Mouse (Mus musculus) macrophage (primary cell): ENCODE results near the gene Six2. TPM values are rescaled to one million over a fixed set of nuclear protein-coding genes. Genes with fewer than 3 reads are reported as not detected.

Source experiments
- H3K27ac ChIP-seq: fragments of 350-480 bp; formaldehyde crosslinking; 2 replicates; pipeline ENCODE4 v1.9.0; 2021
- H3K36me3 ChIP-seq: fragments of 350-480 bp; formaldehyde crosslinking; 2 replicates; pipeline ENCODE4 v1.9.0; 2021; ENCODE audit errors: inconsistent target
- H3K4me3 ChIP-seq: fragments of 350-480 bp; formaldehyde crosslinking; 2 replicates; pipeline ENCODE4 v1.9.0; 2021; ENCODE audit errors: inconsistent target
- H3K79me2 ChIP-seq: fragments of 350-480 bp; formaldehyde crosslinking; 2 replicates; pipeline ENCODE4 v1.9.0; 2021; ENCODE audit errors: inconsistent target
- WGBS: methylation state at CpG from one replicate; pipeline ENCODE4 v1.1.7; 2026; ENCODE audit warnings: inconsistent platforms; ENCODE audit not compliant: missing documents; 5-methylcytosine and 5-hydroxymethylcytosine counted together
- polyA plus RNA-seq: library from polyadenylated mRNA; stranded (reverse); fragments of 250-400 nt; gene quantifications from 3 replicates; pipeline ENCODE4 v1.2.4, GENCODE M21; 2018; ENCODE audit warnings: inconsistent platforms

Six2 gene
- polyA plus RNA-seq, 1 experiment from 2014 or later: not detected

DNA sequence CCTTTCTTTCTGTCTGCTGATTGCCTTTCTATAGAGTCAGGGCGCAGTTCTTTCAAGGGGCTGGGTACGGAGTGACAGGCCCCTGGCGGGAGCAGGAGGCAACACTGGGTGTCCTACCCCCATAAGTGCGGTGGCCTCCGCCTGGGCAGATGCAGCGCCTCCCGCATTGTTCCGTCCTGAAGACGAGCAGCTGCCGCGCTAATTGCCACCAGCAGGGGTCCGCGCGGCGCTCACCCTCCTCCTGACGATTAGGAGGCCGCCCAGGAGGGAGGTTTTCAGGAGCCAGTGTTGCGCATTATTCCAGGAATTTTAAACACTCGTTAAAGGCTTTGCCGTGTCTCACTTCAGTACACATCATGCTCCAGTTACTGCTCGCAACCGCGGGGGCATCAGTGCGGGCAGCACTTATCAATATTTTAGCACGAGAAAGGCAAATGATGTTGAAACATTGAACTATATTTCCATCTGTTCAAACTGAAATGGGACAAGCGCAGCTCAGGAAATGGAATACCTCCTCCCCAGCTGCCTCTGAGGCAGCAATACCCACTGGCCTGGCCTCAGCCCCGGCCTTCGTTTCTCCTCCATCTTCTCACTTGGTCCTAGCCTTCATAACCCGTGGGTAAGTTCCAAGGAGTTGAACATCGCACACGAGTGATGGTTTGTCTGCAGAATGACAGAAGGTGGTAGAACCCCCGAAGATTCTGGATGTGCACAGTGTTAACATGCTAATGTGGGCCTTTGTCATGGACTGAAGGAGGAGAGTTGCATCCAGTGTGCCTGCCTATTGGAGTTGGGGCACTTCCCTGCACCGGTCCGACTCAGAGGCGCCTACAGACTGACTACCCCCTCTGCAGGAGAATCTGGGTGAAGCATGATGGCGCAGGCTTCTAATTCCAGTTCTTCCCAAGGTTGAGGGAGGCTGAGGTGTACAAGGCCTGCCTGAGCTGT, 42.1 kb downstream of the Six2 start:
- H3K36me3 ChIP-seq: no peaks in the 10 kb centered on the region
- no peaks in the 10 kb centered on the region for H3K79me2 ChIP-seq
- 9% methylated on average over 35 of the region's 36 CpGs for WGBS
- H3K4me3 ChIP-seq: no peak overlapping the region
- no peak overlapping the region for H3K27ac ChIP-seq

DNA sequence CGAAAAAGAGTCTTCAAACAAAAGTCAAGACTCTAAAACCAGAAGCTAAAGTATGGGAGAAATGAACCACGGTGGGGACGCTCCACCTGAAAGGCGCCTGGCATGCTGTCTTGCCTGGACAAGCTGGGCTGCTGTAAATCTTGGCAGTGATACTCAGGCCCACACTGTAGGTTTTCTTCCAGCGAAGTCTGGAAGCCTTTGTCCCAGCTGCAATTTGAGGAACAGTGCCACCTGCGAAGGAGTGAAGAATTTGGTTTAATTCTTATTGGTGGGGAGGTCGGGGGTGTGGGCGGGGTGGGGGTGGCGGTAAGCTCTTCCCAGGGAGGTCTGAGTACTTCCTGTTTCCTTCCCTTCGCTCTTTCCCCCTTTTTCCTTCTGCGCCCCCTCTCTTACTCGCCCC, 42.8 kb downstream of the Six2 start:
- WGBS: 25% methylated on average over 8 of the region's 12 CpGs
- Histone ChIP-seq H3K36me3 (no peaks in the 10 kb centered on the region), H3K27ac (no peak overlapping the region), H3K79me2 (no peaks in the 10 kb centered on the region), H3K4me3 (no peak overlapping the region)

DNA sequence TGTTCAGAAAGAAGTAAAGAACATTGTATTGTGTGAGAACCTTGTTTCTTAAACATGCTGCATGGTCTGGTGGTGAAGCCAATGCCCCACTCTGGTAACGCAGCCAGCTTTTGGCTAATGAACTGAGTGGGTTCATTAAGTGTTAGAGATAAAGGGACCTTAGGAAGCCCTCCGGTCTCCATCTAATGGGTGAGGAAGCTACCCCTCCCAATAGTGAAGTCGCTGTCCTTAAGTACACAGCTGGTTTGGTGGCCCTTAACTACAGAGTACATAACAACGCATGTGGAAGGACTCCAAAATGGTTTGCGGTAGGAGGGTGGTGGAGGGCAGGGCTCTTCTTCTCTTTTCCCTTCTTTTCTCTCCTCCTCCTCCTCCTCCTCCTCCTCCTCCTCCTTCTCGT, 50.2 kb downstream of the Six2 start:
- H3K27ac ChIP-seq: no peak overlapping the region
- WGBS: 63% methylated on average over 5 of the region's 6 CpGs

More for the DNA sequence above, 50.2 kb downstream of the Six2 start:
- Histone ChIP-seq H3K36me3 (no peaks in the 10 kb centered on the region), H3K79me2 (no peaks in the 10 kb centered on the region), H3K4me3 (no peak overlapping the region)

Other genes starting within 250 kb of the Six2 start
- gene Six3, start 74.7 kb downstream of the Six2 start, polyA plus RNA-seq: not detected in 3 replicates